Mouse (Mus musculus): Measurements from ENCODE around the gene Slc18b1.

Gene Slc18b1

GRCm38 (mm10) chr10:23804665-23805064 is 7.9 kb downstream of the Slc18b1 start:
- DNase-seq (ENCODE audit: extremely low spot score, low read depth, low spot score): no peak

DNA sequence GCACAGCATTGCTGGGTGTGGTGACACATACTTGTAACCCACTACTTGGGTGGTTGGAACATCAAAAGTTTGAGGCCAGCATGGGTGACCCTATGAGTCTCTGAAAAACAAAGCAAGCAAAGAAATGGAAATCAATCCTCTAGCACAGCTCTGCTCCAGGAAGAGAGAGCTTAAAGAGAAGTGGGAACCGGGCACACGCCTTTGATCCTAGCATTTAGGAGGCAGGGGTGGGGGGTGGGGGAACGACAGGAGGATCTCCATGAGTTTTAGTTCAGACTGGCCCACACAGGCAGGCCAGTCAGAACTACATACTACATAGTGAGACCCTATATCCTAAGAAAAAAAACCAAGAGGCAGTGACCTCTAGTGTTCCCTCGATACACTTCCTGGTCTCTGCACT is 9.4 kb downstream of the Slc18b1 start:
- DNase-seq (ENCODE audit: extremely low spot score, low read depth, low spot score): no peak

DNA sequence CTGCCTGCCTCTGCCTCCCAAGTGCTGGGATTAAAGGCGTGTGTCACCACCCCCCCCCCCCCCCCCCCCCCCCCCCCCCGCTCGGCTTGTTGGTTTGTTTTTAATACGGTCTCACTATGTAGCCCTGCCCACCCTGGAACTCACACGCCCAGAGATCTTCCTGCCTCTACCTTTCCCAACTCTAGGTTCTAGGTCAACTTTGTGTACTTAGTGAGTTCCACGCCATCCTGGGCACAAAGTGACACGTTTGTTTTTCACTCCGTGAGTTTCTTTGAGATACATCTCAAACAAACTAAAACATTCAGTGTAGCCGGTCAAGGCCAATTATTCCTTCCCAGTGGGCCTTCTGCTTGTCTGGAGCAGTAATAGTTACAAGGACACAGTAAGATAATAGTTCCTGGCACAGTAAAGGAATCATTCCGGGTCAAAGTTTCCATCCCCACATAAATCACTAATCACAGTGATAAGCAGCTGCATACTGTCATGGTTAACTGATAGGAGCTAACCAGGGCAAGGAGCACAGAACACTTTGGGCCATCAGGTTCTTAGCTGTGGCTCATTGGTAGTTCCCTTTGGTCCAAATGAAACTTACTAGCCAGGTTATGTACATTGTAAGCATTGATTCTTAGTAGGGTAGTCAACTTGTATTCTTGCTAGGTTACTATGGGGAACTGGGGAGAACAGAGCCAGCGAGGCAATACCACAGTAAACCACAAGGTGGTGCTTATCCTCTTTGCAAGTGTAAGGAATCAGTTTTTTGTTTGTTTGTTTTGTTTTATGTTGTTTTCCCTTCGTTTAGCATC is 15.1 kb downstream of the Slc18b1 start:
- peak; percentile 73 for DNase-seq (ENCODE audit: extremely low spot score, low read depth, low spot score)

DNA sequence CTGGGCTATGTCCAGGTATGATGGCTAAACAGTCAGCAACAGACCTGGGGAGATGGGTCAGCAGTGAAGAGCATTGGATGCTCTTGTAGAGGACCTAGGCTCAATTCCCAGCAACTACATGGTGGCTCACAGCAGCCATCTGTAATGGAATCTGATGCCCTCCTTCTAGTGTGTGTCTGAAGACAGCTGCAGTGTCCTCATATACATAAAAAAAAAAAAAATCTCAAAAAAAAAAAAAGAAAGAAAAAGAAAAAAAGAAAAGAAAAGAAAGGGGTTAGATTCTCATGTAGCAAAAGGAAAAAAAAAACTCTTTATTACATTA is 15.6 kb downstream of the Slc18b1 start:
- DNase-seq (ENCODE audit: extremely low spot score, low read depth, low spot score): no peak

- no peak for DNase-seq (ENCODE audit: extremely low spot score, low read depth, low spot score)
Observed at GRCm38 (mm10) chr10:23812852-23813766, 16.3 kb downstream of the Slc18b1 start.

GRCm38 (mm10) chr10:23815168-23815567 is 18.4 kb downstream of the Slc18b1 start:
- DNase-seq (ENCODE audit: extremely low spot score, low read depth, low spot score): peak; percentile 76

DNA sequence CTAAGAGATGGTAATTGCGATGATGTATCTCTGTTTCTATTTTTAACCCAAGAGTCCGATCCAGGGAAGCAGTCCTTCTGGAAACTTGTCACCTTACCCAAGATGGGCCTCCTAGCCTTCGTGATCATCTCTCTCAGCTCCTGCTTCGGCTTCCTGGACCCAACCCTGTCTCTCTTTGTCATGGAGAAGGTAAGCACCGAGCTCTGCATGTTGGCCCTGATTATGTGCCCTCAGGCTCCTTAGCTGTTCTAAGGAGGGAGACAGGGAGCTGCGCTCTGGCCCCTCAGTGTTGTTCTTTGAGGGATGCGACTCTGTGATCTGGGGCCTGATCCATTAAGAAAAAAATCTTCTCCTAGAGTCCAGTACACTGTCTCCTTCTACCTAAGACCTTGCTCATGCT is 19.5 kb downstream of the Slc18b1 start:
- DNase-seq (ENCODE audit: extremely low spot score, low read depth, low spot score): no peak

DNA sequence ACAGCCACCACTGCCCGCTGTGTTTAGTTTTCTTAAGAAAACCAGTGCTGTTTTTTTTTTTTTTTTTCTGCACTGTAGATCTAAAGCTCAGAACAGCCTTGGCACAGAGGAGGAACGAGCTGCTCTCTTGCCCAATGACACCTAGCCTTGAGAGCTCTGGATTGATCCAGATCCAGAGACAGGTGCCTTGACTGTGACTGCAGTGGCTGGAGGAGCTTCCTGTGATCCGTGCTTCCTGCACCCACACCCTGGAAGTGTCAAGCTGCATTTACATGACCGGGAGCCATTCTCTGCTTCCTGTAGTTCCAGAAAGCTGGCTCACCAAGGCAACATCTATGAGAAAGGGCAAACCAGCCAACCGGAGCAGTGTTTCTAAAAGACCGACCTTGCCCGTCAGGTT is 29.7 kb downstream of the Slc18b1 start:
- no peak for DNase-seq (ENCODE audit: extremely low spot score, low read depth, low spot score)

DNA sequence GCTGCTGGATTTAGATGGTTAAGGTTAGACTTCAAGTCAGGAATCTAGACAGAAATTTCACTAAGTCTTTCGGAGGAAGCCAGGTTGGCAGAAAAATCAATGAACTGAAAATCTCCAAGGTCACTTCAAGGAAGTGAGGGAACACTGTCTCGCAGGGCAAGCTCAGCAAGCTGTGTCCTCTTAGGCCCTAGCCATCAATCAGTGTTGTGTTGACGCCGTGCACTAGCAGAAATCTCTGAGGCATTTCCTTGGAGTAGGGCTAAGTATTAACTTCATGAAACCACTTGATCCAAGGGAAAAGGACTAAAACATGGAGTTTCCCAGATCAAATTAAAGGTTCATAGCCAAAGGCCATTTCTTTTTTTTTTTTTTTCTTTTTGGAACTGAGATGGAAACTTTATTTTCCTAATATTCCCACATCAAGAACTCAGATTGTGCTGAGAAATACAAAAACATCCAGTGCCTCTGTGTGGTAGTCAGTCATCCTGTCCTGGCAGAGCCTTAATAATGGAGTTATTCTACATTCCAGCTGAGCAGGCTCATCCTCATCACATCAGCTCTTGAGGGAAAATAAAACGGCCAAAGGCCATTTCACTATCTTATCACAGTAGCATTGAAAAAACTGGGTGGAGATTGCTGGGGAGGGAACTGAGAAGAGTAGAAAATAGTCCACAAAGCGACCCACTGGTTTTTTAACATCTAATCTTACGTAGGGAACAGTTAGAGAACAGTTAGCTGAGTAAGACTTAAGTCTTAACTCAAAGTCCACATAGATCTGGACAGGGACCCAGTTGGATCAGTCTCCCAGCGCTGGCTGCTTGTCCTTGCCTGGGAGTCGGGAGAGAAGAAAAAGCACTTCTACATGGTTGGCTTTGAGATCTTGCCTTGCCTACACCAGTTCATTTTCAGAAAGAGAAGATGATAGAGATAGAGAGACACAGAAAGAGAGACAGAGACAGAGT is 39.5 kb downstream of the Slc18b1 start:
- no peak for DNase-seq (ENCODE audit: extremely low spot score, low read depth, low spot score)

DNA sequence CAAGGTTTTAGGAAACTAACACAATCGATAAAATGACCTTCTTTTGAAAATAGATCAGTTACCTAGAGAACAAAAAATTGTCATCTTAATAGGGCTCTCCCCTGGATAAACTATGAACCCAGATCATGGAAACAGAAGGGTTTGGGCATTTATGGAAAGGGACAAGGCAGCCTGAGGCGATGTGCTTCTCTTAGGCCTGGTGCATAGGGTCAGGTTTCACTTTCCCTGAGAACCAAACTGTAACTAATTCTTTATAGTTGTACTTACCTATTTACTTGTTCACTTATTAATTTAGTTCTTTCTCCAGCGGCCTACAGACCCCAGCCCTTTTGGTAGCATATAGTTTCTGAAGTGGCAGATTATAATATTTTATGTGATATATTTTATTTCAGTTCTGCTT is 40.3 kb downstream of the Slc18b1 start:
- DNase-seq (ENCODE audit: extremely low spot score, low read depth, low spot score): no peak

GRCm38 (mm10) chr10:23838910-23839309 is 42.1 kb downstream of the Slc18b1 start:
- no peak for DNase-seq (ENCODE audit: extremely low spot score, low read depth, low spot score)

- DNase-seq (ENCODE audit: extremely low spot score, low read depth, low spot score): no peak
Observed at GRCm38 (mm10) chr10:23839368-23839767, 42.6 kb downstream of the Slc18b1 start.

DNA sequence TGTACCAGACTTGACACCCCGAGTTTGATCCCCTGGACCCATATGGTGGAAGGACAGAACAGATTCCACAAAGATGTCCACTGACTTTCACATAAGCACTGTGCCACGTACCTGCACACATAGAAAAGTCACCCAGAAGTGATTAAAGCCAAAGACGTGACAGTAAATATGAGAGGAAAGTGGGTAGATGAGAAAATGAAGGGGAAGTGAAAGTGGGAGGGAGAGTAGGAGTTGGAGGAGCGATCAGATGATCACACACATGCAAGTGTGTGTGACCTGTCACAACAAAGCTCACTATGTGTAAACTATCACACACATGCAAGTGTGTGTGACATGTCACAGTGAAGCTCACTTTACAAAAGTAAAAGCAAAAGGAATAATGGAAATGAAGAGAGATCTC is 43.7 kb downstream of the Slc18b1 start:
- DNase-seq (ENCODE audit: extremely low spot score, low read depth, low spot score): no peak

- no peak for DNase-seq (ENCODE audit: extremely low spot score, low read depth, low spot score)
Observed at GRCm38 (mm10) chr10:23851228-23851912, 54.6 kb downstream of the Slc18b1 start, which contains the start of gene Vnn3. Gene Vnn3, plus strand, starts transcription at chr10:23851462.

DNA sequence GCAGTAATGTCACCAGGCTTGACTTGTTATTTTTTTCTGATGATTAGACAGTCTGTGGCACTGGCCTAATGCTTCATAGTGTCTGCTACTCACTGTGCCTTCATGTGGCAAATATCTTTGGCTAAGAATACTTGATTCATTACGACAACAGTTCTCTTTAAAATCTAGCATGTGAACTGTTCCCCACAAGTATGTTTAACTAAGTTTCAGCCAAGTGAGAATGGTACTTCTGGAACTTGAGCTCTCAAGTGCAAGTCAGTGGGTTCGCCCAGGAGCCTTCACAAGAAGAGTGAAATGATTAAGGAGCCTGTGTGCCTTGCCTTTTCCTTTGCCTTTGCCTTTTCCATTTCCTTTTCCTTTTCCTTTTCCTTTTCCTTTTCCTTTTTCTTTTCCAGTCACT is 55.3 kb downstream of the Slc18b1 start:
- DNase-seq (ENCODE audit: extremely low spot score, low read depth, low spot score): no peak

- no peak for DNase-seq (ENCODE audit: extremely low spot score, low read depth, low spot score)
Observed at GRCm38 (mm10) chr10:23864362-23865312, 67.9 kb downstream of the Slc18b1 start.

All from hindlimb bud, embryonic 11.5 days (tissue).